Mouse (Mus musculus): ENCODE measurements around the gene Dctn2.

GRCm38 (mm10) chr10:127226318-127226895, 39.8 kb upstream of the Dctn2 start:
- TF ChIP-seq KAT2A (conservative IDR thresholded peaks at IDR 0.05; ENCODE audit: low read depth, low read length) (no peak), POLR2A (IDR thresholded peaks at IDR 0.05; ENCODE audit: control insufficient read depth in 1 of 2, insufficient read depth in 1 of 2, low read depth in 1 of 2, low read length in 2 of 2, poor library complexity in 1 of 2) (no peak), MYB (IDR thresholded peaks at IDR 0.05; ENCODE audit: low read depth, low read length) (no peak)

All from MEL (cell line).